In genomic region chr3:87030855-87031254, GRCm38 (mm10) we compare ENCODE assay signal across 8 mouse cellular contexts. TPM values are rescaled to one million over a fixed set of nuclear protein-coding genes. Genes with fewer than 3 reads are reported as not detected.
DNase-seq lines count a peak whose midpoint lies in the region; ATAC-seq and TF ChIP-seq lines count a peak whose summit lies in the region.

No protein-coding gene starts in this region.

- H3K27me3 ChIP-seq in liver, adult 2 months (ENCODE audit: control insufficient read depth, insufficient read depth, low read length): no peaks in the 10 kb centered on the region
- H3K27me3 ChIP-seq in liver, embryonic 11.5 days (replicated peaks; ENCODE audit: control insufficient read depth, insufficient read depth, low read length): no peaks in the 10 kb centered on the region
- H3K27me3 ChIP-seq in embryonic facial prominence, embryonic 14.5 days (replicated peaks; ENCODE audit: control insufficient read depth, insufficient read depth, low read length): no peaks in the 10 kb centered on the region
- H3K27me3 ChIP-seq in testis, adult 2 months (ENCODE audit: control insufficient read depth, insufficient read depth, low read length): no peaks in the 10 kb centered on the region

- H3K4me3 ChIP-seq in liver, adult 2 months (ENCODE audit: insufficient read depth, low read depth, low read length): no peak overlapping the region
- H3K4me3 ChIP-seq in liver, embryonic 11.5 days (ENCODE audit: low read depth, low read length): no peak overlapping the region
- H3K4me3 ChIP-seq in bone marrow, adult 2 months (replicated peaks; ENCODE audit: control insufficient read depth, low read depth, low read length): no peak overlapping the region
- no peak overlapping the region for H3K4me3 ChIP-seq in embryonic facial prominence, embryonic 14.5 days (ENCODE audit: low read depth, low read length)
- no peak overlapping the region for H3K4me3 ChIP-seq in testis, adult 2 months (ENCODE audit: control insufficient read depth, low read depth, low read length)

- no peak overlapping the region for H3K27ac ChIP-seq in liver, adult 2 months (replicated peaks; ENCODE audit: insufficient read depth, low read depth, low read length)
- no peak overlapping the region for H3K27ac ChIP-seq in liver, embryonic 11.5 days (ENCODE audit: low read depth, low read length)
- H3K27ac ChIP-seq in bone marrow, adult 2 months (ENCODE audit: control insufficient read depth, insufficient read depth, low read depth, low read length, poor library complexity): no peak overlapping the region
- H3K27ac ChIP-seq in embryonic facial prominence, embryonic 14.5 days (replicated peaks; ENCODE audit: low read depth, low read length): no peak overlapping the region
- H3K27ac ChIP-seq in testis, adult 2 months (ENCODE audit: control insufficient read depth, insufficient read depth, low read depth, low read length): no peak overlapping the region

- H3K9me3 ChIP-seq in liver, embryonic 11.5 days (ENCODE audit: control insufficient read depth, low read length): no peaks in the 10 kb centered on the region
- no peaks in the 10 kb centered on the region for H3K9me3 ChIP-seq in embryonic facial prominence, embryonic 14.5 days (ENCODE audit: control insufficient read depth, low read length)

- H3K79me2 ChIP-seq in liver, adult 2 months (ENCODE audit: control insufficient read depth, insufficient read depth, low read length): no peaks in the 10 kb centered on the region

- no peaks in the 10 kb centered on the region for H3K36me3 ChIP-seq in liver, adult 2 months (ENCODE audit: control insufficient read depth, insufficient read depth, low read length)
- no peaks in the 10 kb centered on the region for H3K36me3 ChIP-seq in liver, embryonic 11.5 days (ENCODE audit: control insufficient read depth, insufficient read depth, low read length)
- no peaks in the 10 kb centered on the region for H3K36me3 ChIP-seq in embryonic facial prominence, embryonic 14.5 days (ENCODE audit: control insufficient read depth, insufficient read depth, low read length)
- H3K36me3 ChIP-seq in testis, adult 2 months (ENCODE audit: control insufficient read depth, insufficient read depth, low read length): no peaks in the 10 kb centered on the region

- H3K4me1 ChIP-seq in liver, adult 2 months (ENCODE audit: control insufficient read depth, insufficient read depth, low read length): no peaks in the 10 kb centered on the region
- H3K4me1 ChIP-seq in liver, embryonic 11.5 days (replicated peaks; ENCODE audit: control insufficient read depth, insufficient read depth, low read length): no peaks in the 10 kb centered on the region
- no peaks in the 10 kb centered on the region for H3K4me1 ChIP-seq in bone marrow, adult 2 months (ENCODE audit: control insufficient read depth, insufficient read depth, low read length)
- H3K4me1 ChIP-seq in embryonic facial prominence, embryonic 14.5 days (ENCODE audit: control insufficient read depth, insufficient read depth, low read length): no peaks in the 10 kb centered on the region
- peaks cover 7% of the 10 kb centered on the region for H3K4me1 ChIP-seq in testis, adult 2 months (ENCODE audit: control insufficient read depth, insufficient read depth, low read length)

- no peak overlapping the region for H3K9ac ChIP-seq in liver, adult 2 months (ENCODE audit: low read depth, low read length)
- no peak overlapping the region for H3K9ac ChIP-seq in liver, embryonic 11.5 days (ENCODE audit: low read depth, low read length)
- no peak overlapping the region for H3K9ac ChIP-seq in embryonic facial prominence, embryonic 14.5 days (ENCODE audit: low read depth, low read length)

- DNase-seq in liver, adult 2 months (ENCODE audit: extremely low read depth, low read depth, low spot score): peak; percentile 68
- DNase-seq in liver, embryonic 11.5 days (ENCODE audit: low spot score): no peak
- peak; percentile 77 for DNase-seq in embryonic facial prominence, embryonic 14.5 days (ENCODE audit: low spot score)
- peak; percentile 17 to 41 for DNase-seq in left cerebral cortex, adult 8-10 months (ENCODE audit: low spot score in 2 of 2)
- peak; percentile 13 to 48 for DNase-seq in natural killer cell, adult 2 months (ENCODE audit: low spot score in 2 of 2)

- TF ChIP-seq POLR2A in liver, adult 2 months (IDR thresholded peaks at IDR 0.05; ENCODE audit: extremely low read depth, insufficient read depth, low read length): no peak
- TF ChIP-seq POLR2A in bone marrow, adult 2 months (IDR thresholded peaks at IDR 0.05; ENCODE audit: borderline replicate concordance, control insufficient read depth, low read depth, low read length): no peak
- TF ChIP-seq POLR2A in testis, adult 2 months (IDR thresholded peaks at IDR 0.05; ENCODE audit: control insufficient read depth, low read depth, low read length): no peak

- no peak for ATAC-seq in liver, embryonic 11.5 days (replicated peaks; ENCODE audit: low FRiP score)
- ATAC-seq in embryonic facial prominence, embryonic 14.5 days (ENCODE audit: low read depth): no peak
- ATAC-seq in hematopoietic stem cell, adult 5-6 weeks (replicated peaks in 1 of 2; ENCODE audit: insufficient read depth in 1 of 2, low FRiP score in 2 of 2, low TSS enrichment in 1 of 2, low read depth in 1 of 2, poor library complexity in 2 of 2, severe bottlenecking in 2 of 2): peak; percentile 62 to 69

- 24% methylated on average over 6 of the region's 6 CpGs for WGBS in liver, adult 2 months
- 26% methylated on average over 6 of the region's 6 CpGs for WGBS in liver, embryonic 11.5 days
- 36% methylated on average over 6 of the region's 6 CpGs for WGBS in bone marrow, adult 2 months
- WGBS in embryonic facial prominence, embryonic 14.5 days: 18% methylated on average over 6 of the region's 6 CpGs

- peak; percentile 76 for TF ChIP-seq CTCF in liver, adult 2 months (IDR thresholded peaks at IDR 0.05; ENCODE audit: low read depth, low read length)
- peak; percentile 63 for TF ChIP-seq CTCF in bone marrow, adult 2 months (IDR thresholded peaks at IDR 0.05; ENCODE audit: control insufficient read depth, insufficient read depth, low read length)
- TF ChIP-seq CTCF in testis, adult 2 months (IDR thresholded peaks at IDR 0.05; ENCODE audit: control insufficient read depth, insufficient read depth, insufficient replicate concordance, low read depth, low read length): peak; percentile 49; the same call in 1 of the 2 replicates

- H3K4me2 ChIP-seq in liver, embryonic 11.5 days: no peak overlapping the region
- H3K4me2 ChIP-seq in embryonic facial prominence, embryonic 14.5 days (ENCODE audit: low read depth, low read length): no peak overlapping the region

RNA-seq across cellular contexts. Expression of gene Cd1d1, which starts 31.6 kb away (rescaled TPM):
- 336 and 410 TPM in 2 replicates for total RNA-seq in liver, adult 2 months (2014; rRNA removed)
- 251 and 268 TPM in 2 replicates for polyA plus RNA-seq in liver, adult 2 months (2012; rRNA removed)
- 14.5 and 15.7 TPM in 2 replicates for polyA plus RNA-seq in liver, embryonic 11.5 days (2014; fragmentation: Nextera tagmentation; extraction: Ambion mirVana)
- polyA plus RNA-seq in bone marrow, adult 2 months (2011; ENCODE audit: insufficient read depth, insufficient read length, low replicate concordance, missing spikeins): 7.8 and 25.0 TPM in 2 replicates
- 26.6 and 27.4 TPM in 2 replicates for polyA plus RNA-seq in embryonic facial prominence, embryonic 14.5 days (2014; fragmentation: Nextera tagmentation; extraction: Ambion mirVana)
- total RNA-seq in hematopoietic stem cell, adult 5-6 weeks (2017): 52.9 and 84.5 TPM in 2 replicates
- 1 to 10 TPM in 3 of 4 experiments, under 1 TPM in 1; 0.78 to 1.8 (median 1.3) TPM for total RNA-seq in left cerebral cortex, adult 8-10 months (2022)
- polyA plus RNA-seq in testis, adult 2 months (2012; rRNA removed): 1.3 and 1.8 TPM in 2 replicates

Comparison
In these comparisons a context has a peak if more than half of its experiments do, and no peak if none do; other contexts are left out.
1. ATAC-seq: peak in hematopoietic stem cell, adult 5-6 weeks (2 of 2); none in liver, embryonic 11.5 days (single experiment) and embryonic facial prominence, embryonic 14.5 days (single experiment).
2. Peak in every context shown above with its lines, with median percentiles within 50 percentile points of each other: CTCF ChIP-seq.